Mouse (Mus musculus): Measurements from ENCODE around the gene Olfr699.

- no peak for TF ChIP-seq POLR2A (IDR thresholded peaks at IDR 0.05; ENCODE audit: insufficient read depth, low read depth, low read length)
- no peak for TF ChIP-seq CTCF (IDR thresholded peaks at IDR 0.05; ENCODE audit: insufficient read depth, low read depth, low read length)
Measured at GRCm38 (mm10) chr7:106818414-106818813, 25.4 kb upstream of the Olfr699 start.
